Mouse (Mus musculus) limb, embryonic 14.5 days (tissue): ENCODE data around the gene Usp7. TPM values are rescaled to one million over a fixed set of nuclear protein-coding genes. Genes with fewer than 3 reads are reported as not detected.

Source experiments
- ATAC-seq: fragments of 200-750 bp; cut with Nextera tagmentation; 2 replicates; pipeline ENCODE4 v1.8.0; 2017; ENCODE audit warnings: low read depth, moderate number of reproducible peaks, moderate TSS enrichment; ENCODE audit not compliant: low FRiP score
- DNase-seq: peaks from one replicate; pipeline ENCODE4 v3.0.0-alpha.2; 2015; ENCODE audit warnings: low spot score
- H3K27ac ChIP-seq: fragments of 300-500 bp; sonication (generic); replicated peaks from 2 replicates; pipeline ENCODE4 v1.5.1; 2014; ENCODE audit warnings: low read depth, mild to moderate bottlenecking, low read length, moderate library complexity, mixed read lengths
- H3K27me3 ChIP-seq: fragments of 300-500 bp; sonication (generic); 2 replicates; pipeline ENCODE4 v1.6.1; 2014; ENCODE audit warnings: low read length, mixed read lengths; ENCODE audit not compliant: control insufficient read depth, insufficient read depth
- H3K36me3 ChIP-seq: fragments of 300-500 bp; sonication (generic); 2 replicates; pipeline ENCODE4 v1.6.1; 2014; ENCODE audit warnings: mild to moderate bottlenecking, low read length, moderate library complexity, mixed read lengths; ENCODE audit not compliant: control insufficient read depth, insufficient read depth
- H3K4me1 ChIP-seq: fragments of 300-500 bp; sonication (generic); 2 replicates; pipeline ENCODE4 v1.6.1; 2014; ENCODE audit warnings: antibody characterized with exemption, low read length, mixed read lengths; ENCODE audit not compliant: control insufficient read depth, insufficient read depth
- H3K4me2 ChIP-seq: fragments of 300-500 bp; sonication (generic); replicated peaks from 2 replicates; pipeline ENCODE4 v1.6.1; 2014; ENCODE audit warnings: low read depth, mild to moderate bottlenecking, low read length, moderate library complexity; ENCODE audit not compliant: severe bottlenecking
- H3K4me3 ChIP-seq: fragments of 300-500 bp; sonication (generic); replicated peaks from 2 replicates; pipeline ENCODE4 v1.5.1; 2014; ENCODE audit warnings: low read length
- H3K9ac ChIP-seq: fragments of 300-500 bp; sonication (generic); 2 replicates; pipeline ENCODE4 v1.6.1; 2014; ENCODE audit warnings: mild to moderate bottlenecking, low read depth, low read length, moderate library complexity; ENCODE audit not compliant: severe bottlenecking
- H3K9me3 ChIP-seq: fragments of 300-500 bp; sonication (generic); 2 replicates; pipeline ENCODE4 v1.6.1; 2016; ENCODE audit warnings: low read length; ENCODE audit not compliant: control insufficient read depth
- POLR2A ChIP-seq: fragments of 200-500 bp; IDR thresholded peaks from 2 replicates; pipeline ENCODE4 v1.8.0; 2012; ENCODE audit warnings: inconsistent platforms, mild to moderate bottlenecking, moderate library complexity, borderline replicate concordance; ENCODE audit not compliant: insufficient read depth, insufficient read length; ENCODE audit errors: extremely low read depth
- WGBS: fragments of 180-500 bp; shearing (Covaris S2); extraction: QIAGEN DNeasy Blood & Tissue Kit; methylation state at CpG from one replicate; pipeline ENCODE4 v1.1.7; 2014; 5-methylcytosine and 5-hydroxymethylcytosine counted together
- polyA plus RNA-seq, 2 experiments: library from polyadenylated mRNA; depleted of rRNA in 1 of 2; stranded (reverse) in 1 of 2; unstranded in 1 of 2; fragments of >200 nt; fragmentation: Nextera tagmentation in 1 of 2; extraction: Ambion mirVana in 1 of 2; gene quantifications; 2 replicates each; pipeline versions ENCODE4 v1.2.1 to v1.2.3; 2012 to 2014

Gene Usp7
- 84.7 and 104 TPM in 2 replicates for polyA plus RNA-seq (2012; rRNA removed)
- 47.1 and 51.0 TPM in 2 replicates for polyA plus RNA-seq (2014; fragmentation: Nextera tagmentation; extraction: Ambion mirVana)

DNA sequence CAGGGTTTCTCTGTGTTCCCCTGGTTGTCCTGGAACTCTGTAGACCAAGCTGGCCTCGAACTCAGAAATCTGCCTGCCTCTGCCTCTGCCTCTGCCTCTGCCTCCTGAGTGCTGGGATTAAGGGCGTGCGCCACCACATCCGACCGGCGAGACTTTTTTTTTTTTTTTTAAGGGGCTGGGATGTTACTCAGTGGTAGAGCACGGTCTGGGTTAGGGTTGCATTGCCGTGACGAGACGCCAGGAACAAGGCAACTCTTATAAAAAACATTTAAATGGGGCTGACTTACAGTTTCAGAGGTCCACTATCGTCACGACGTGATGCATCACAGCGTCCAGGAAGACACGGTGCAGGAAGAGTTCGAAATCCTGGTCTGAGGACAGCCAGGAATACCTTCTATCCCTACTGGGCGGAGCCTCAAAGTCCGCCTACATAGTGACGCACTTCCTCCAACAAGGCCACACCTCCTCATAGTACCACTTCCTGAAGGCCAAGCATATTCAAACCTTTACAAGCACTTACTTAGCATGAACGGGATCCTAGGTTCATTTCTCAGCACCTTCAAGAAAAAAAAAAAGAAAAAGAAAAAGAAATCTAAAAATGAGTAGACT is at the start of gene Usp7:
TSS of gene Usp7 (minus strand) at position 360 of the 609 bp plus-strand sequence.
- no peak within 1 kb of the TSS for H3K4me2 ChIP-seq
- TF ChIP-seq POLR2A = no peak
- no peaks in the 10 kb centered on the region for H3K36me3 ChIP-seq
- no peaks in the 10 kb centered on the region for H3K4me1 ChIP-seq
- no peaks in the 10 kb centered on the region for H3K9me3 ChIP-seq
- DNase-seq = no peak
- no peak within 1 kb of the TSS for H3K4me3 ChIP-seq
- no peak within 1 kb of the TSS for H3K9ac ChIP-seq
- H3K27me3 ChIP-seq = no peaks in the 10 kb centered on the region
- WGBS = 93% methylated on average over 20 of the region's 20 CpGs
- no peak within 1 kb of the TSS for H3K27ac ChIP-seq
- ATAC-seq = no peak

- Histone ChIP-seq H3K4me1 (no peaks in the 10 kb centered on the region), H3K27me3 (no peaks in the 10 kb centered on the region), H3K27ac (no peak overlapping the region), H3K4me3 (no peak overlapping the region), H3K9me3 (no peaks in the 10 kb centered on the region), H3K4me2 (no peak overlapping the region), H3K36me3 (peaks cover 77% of the 10 kb centered on the region), H3K9ac (no peak overlapping the region)
- ATAC-seq = no peak
- WGBS = 92% methylated on average over 3 of the region's 3 CpGs
- TF ChIP-seq POLR2A = no peak
- DNase-seq = no peak
Observed at GRCm38 (mm10) chr16:8840557-8840956, 48.4 kb upstream of the Usp7 start.

- Histone ChIP-seq H3K4me2 (no peak overlapping the region), H3K27ac (no peak overlapping the region), H3K9ac (no peak overlapping the region), H3K36me3 (peaks cover 82% of the 10 kb centered on the region), H3K9me3 (no peaks in the 10 kb centered on the region), H3K4me3 (no peak overlapping the region), H3K4me1 (no peaks in the 10 kb centered on the region), H3K27me3 (no peaks in the 10 kb centered on the region)
- no peak for ATAC-seq
- DNase-seq = no peak
- TF ChIP-seq POLR2A = no peak
Observed at GRCm38 (mm10) chr16:8838921-8839320, 46.8 kb upstream of the Usp7 start.

DNA sequence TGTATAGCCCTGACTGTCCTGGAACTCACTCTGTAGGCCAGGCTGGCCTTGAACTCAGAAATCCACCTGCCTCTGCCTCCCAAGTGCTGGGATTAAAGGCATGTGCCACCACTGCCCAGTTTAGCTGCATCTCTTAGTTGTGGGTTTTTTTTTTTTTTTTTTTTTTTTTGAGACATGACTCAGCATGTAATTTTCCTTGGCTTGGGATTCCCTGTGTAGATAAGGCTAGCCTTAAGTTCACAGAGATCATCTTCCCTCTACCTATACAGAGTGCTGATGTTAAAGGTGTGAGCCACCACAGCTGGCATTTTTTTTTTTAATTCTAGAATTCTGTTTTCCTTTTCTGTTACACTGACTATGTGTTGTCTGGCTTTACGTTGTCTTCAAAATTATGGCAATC is 45.5 kb upstream of the Usp7 start:
- H3K4me2 ChIP-seq = no peak overlapping the region
- H3K9ac ChIP-seq = no peak overlapping the region
- TF ChIP-seq POLR2A = no peak
- H3K27me3 ChIP-seq = no peaks in the 10 kb centered on the region
- 95% methylated on average over 1 of the region's 1 CpGs for WGBS
- DNase-seq (no peak), ATAC-seq (no peak)
- no peak overlapping the region for H3K27ac ChIP-seq
- H3K4me3 ChIP-seq = no peak overlapping the region
- H3K36me3 ChIP-seq = peaks cover 80% of the 10 kb centered on the region
- H3K4me1 ChIP-seq = no peaks in the 10 kb centered on the region
- H3K9me3 ChIP-seq = no peaks in the 10 kb centered on the region

GRCm38 (mm10) chr16:8836876-8837275 is 44.8 kb upstream of the Usp7 start:
- Histone ChIP-seq H3K4me3 (no peak overlapping the region), H3K27me3 (no peaks in the 10 kb centered on the region), H3K36me3 (peaks cover 81% of the 10 kb centered on the region), H3K27ac (no peak overlapping the region), H3K9me3 (no peaks in the 10 kb centered on the region), H3K9ac (no peak overlapping the region), H3K4me2 (no peak overlapping the region), H3K4me1 (peaks cover 1% of the 10 kb centered on the region; the same call in 1 of the 2 replicates)
- ATAC-seq (no peak), DNase-seq (no peak)
- 92% methylated on average over 1 of the region's 1 CpGs for WGBS
- TF ChIP-seq POLR2A = no peak

GRCm38 (mm10) chr16:8831241-8831640 is 39.1 kb upstream of the Usp7 start:
- no peaks in the 10 kb centered on the region for H3K9me3 ChIP-seq
- 5% methylated on average over 12 of the region's 12 CpGs for WGBS
- no peak for TF ChIP-seq POLR2A
- H3K4me2 ChIP-seq = peak overlapping the region; percentile 79
- ATAC-seq = no peak
- DNase-seq = no peak
- peaks cover 7% of the 10 kb centered on the region; the same call in 1 of the 2 replicates for H3K4me1 ChIP-seq
- H3K27me3 ChIP-seq = no peaks in the 10 kb centered on the region
- H3K36me3 ChIP-seq = peaks cover 32% of the 10 kb centered on the region
- peak overlapping the region; percentile 99 for H3K4me3 ChIP-seq
- peak overlapping the region; percentile 95 for H3K27ac ChIP-seq
- peak overlapping the region; percentile 98 for H3K9ac ChIP-seq
